Mouse (Mus musculus) forebrain, embryonic 11.5 days (tissue): ENCODE data around the gene Zic4. TPM values are rescaled to one million over a fixed set of nuclear protein-coding genes. Genes with fewer than 3 reads are reported as not detected.

ENCODE experiments used
- ATAC-seq: fragments of 200-750 bp; cut with Nextera tagmentation; replicated peaks from 2 replicates; pipeline ENCODE4 v1.8.0; 2017; ENCODE audit warnings: moderate TSS enrichment; ENCODE audit not compliant: low FRiP score
- DNase-seq: peaks from one replicate; pipeline ENCODE4 v3.0.0-alpha.2; 2017; ENCODE audit warnings: low spot score
- H3K27ac ChIP-seq: fragments of 300-500 bp; sonication (generic); 2 replicates; pipeline ENCODE4 v1.5.1; 2014; ENCODE audit warnings: low read depth, low read length
- H3K27me3 ChIP-seq: fragments of 300-500 bp; sonication (generic); 2 replicates; pipeline ENCODE4 v1.6.1; 2014; ENCODE audit warnings: mild to moderate bottlenecking, low read length, mixed read lengths; ENCODE audit not compliant: control insufficient read depth, insufficient read depth
- H3K36me3 ChIP-seq: fragments of 300-500 bp; sonication (generic); 2 replicates; pipeline ENCODE4 v1.6.1; 2014; ENCODE audit warnings: mild to moderate bottlenecking, low read length, moderate library complexity, mixed read lengths; ENCODE audit not compliant: control insufficient read depth, insufficient read depth
- H3K4me1 ChIP-seq: fragments of 300-500 bp; sonication (generic); replicated peaks from 2 replicates; pipeline ENCODE4 v1.6.1; 2014; ENCODE audit warnings: low read length, mixed read lengths; ENCODE audit not compliant: control insufficient read depth, insufficient read depth
- H3K4me2 ChIP-seq: fragments of 300-500 bp; sonication (generic); 2 replicates; pipeline ENCODE4 v1.6.1; 2014; ENCODE audit warnings: low read depth, mild to moderate bottlenecking, low read length, moderate library complexity, mixed read lengths; ENCODE audit not compliant: severe bottlenecking
- H3K4me3 ChIP-seq: fragments of 300-500 bp; sonication (generic); 2 replicates; pipeline ENCODE4 v1.5.1; 2014; ENCODE audit warnings: low read depth, low read length
- H3K9ac ChIP-seq: fragments of 300-500 bp; sonication (generic); 2 replicates; pipeline ENCODE4 v1.6.1; 2014; ENCODE audit warnings: low read length
- H3K9me3 ChIP-seq: fragments of 300-500 bp; sonication (generic); 2 replicates; pipeline ENCODE4 v1.6.1; 2016; ENCODE audit warnings: low read length, mixed read lengths; ENCODE audit not compliant: control insufficient read depth
- WGBS: fragments of 180-500 bp; shearing (Covaris S2); extraction: QIAGEN DNeasy Blood & Tissue Kit; methylation state at CpG from one replicate; pipeline ENCODE4 v1.1.7; 2014; 5-methylcytosine and 5-hydroxymethylcytosine counted together
- polyA plus RNA-seq: library from polyadenylated mRNA; unstranded; fragments of >200 nt; fragmentation: Nextera tagmentation; extraction: Ambion mirVana; gene quantifications from 2 replicates; pipeline ENCODE4 v1.2.1, GENCODE M21; 2014

Gene Zic4
- polyA plus RNA-seq, 1 experiment from 2014 or later, result 59.5 TPM

DNA sequence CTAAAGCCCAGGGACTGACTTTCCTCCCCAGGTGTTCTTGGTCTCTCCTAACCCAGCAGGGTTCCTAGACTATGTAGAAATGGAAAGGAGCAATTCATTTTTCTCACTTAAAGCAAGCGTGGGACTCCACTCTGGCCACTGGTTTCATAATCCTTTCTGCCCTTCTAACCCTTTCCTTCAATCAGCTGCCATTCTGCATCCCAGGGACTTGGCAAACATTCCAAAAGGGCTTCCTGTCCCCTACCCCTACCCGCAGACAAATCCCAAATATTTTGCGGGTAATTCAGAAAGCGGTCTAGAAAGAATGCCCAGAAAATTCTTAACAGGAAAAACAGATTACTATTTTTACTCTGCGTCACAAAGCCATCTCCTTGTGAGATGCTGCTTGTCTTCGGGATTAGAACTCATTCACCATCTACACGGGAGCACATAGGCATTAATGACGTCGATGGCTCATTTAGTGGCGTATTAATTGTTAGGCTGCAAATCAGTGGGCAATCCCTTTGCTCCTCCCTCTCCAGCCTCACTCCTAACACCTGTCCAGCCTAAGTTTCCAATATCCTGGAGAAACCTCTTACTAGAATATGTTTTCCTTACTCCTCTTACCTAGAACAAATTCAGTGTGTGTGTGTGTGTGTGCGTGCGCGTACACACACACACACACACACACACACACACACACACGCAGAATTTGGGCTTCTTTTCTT lies 33.0 kb downstream of the Zic4 start:
- Histone ChIP-seq H3K4me2 (no peak overlapping the region), H3K36me3 (no peaks in the 10 kb centered on the region), H3K4me1 (peaks cover 6% of the 10 kb centered on the region; the same call in 1 of the 2 replicates), H3K9me3 (no peaks in the 10 kb centered on the region), H3K27ac (peak overlapping the region; percentile 0; the same call in 1 of the 2 replicates), H3K9ac (no peak overlapping the region), H3K27me3 (peaks cover 80% of the 10 kb centered on the region), H3K4me3 (no peak overlapping the region)
- 3% methylated on average over 14 of the region's 14 CpGs for WGBS
- DNase-seq (no peak), ATAC-seq (no peak)

DNA sequence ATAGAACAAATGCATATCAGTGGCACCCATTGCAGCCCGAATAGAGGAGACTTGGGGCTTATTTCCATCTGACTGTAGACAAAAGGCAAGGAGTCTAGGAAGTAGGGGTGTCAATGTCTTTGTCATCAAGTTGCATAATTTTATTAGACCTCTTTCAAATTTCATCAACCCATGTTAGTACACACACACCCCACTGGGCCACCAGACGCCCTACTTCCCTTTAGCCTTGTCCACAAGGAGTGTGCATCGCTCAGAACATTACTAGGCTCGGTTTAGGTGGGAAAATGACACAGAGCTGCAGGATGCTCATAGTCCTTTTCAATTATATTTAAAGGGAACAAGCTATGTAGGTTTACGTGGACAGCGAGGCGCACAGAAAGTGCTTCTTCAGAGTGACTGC lies 37.8 kb downstream of the Zic4 start:
- Histone ChIP-seq H3K27ac (no peak overlapping the region), H3K4me1 (0 out of 2 replicates have a peak, but pooled peaks cover 5% of the 10 kb centered on the region), H3K9me3 (no peaks in the 10 kb centered on the region), H3K4me2 (no peak overlapping the region), H3K27me3 (peaks cover 77% of the 10 kb centered on the region), H3K9ac (no peak overlapping the region), H3K4me3 (no peak overlapping the region), H3K36me3 (no peaks in the 10 kb centered on the region)
- WGBS, result 21% methylated on average over 7 of the region's 7 CpGs
- ATAC-seq, result no peak
- DNase-seq, result no peak

GRCm38 (mm10) chr9:91400482-91401093 lies 38.4 kb downstream of the Zic4 start:
- H3K36me3 ChIP-seq, result no peaks in the 10 kb centered on the region
- no peak overlapping the region for H3K9ac ChIP-seq
- no peak for DNase-seq
- WGBS, result 4% methylated on average over 8 of the region's 8 CpGs
- no peak for ATAC-seq
- no peak overlapping the region for H3K4me3 ChIP-seq
- no peak overlapping the region for H3K27ac ChIP-seq
- H3K27me3 ChIP-seq, result peaks cover 75% of the 10 kb centered on the region
- H3K9me3 ChIP-seq, result no peaks in the 10 kb centered on the region
- H3K4me2 ChIP-seq, result no peak overlapping the region
- 0 out of 2 replicates have a peak, but pooled peaks cover 2% of the 10 kb centered on the region for H3K4me1 ChIP-seq

GRCm38 (mm10) chr9:91401471-91401870 lies 39.3 kb downstream of the Zic4 start:
- H3K4me1 ChIP-seq, result 0 out of 2 replicates have a peak, but pooled peaks cover 2% of the 10 kb centered on the region
- WGBS, result 4% methylated on average over 10 of the region's 10 CpGs
- H3K27ac ChIP-seq, result 0 out of 2 replicates have a peak overlapping the region, but pooled peaks have one; percentile 25
- no peak overlapping the region for H3K9ac ChIP-seq
- no peak overlapping the region for H3K4me3 ChIP-seq
- H3K36me3 ChIP-seq, result no peaks in the 10 kb centered on the region
- no peak overlapping the region for H3K4me2 ChIP-seq
- ATAC-seq (no peak), DNase-seq (peak; percentile 51)
- peaks cover 78% of the 10 kb centered on the region for H3K27me3 ChIP-seq
- no peaks in the 10 kb centered on the region for H3K9me3 ChIP-seq

DNA sequence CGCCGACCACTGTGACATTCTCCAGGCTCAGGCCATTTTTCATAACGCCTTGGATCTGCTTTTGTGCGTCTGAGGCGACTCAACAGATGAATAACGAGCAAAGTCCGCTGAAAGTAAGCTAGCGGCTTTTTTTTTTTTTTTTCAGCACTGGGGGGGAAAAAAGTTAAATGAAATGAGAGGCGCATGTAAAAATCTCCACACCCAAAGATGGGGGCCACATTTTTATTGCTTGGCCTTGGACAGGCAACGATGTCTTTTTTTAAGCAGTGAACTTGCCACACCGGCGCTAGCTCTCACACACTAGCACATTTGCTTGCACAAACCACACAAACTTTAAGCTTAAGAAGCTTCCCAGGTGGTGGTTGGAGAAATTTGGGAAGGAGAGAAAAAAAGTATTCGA lies 42.0 kb downstream of the Zic4 start:
- H3K9ac ChIP-seq, result peak overlapping the region; percentile 39
- DNase-seq (peak; percentile 49), ATAC-seq (no peak)
- no peaks in the 10 kb centered on the region for H3K36me3 ChIP-seq
- H3K4me1 ChIP-seq, result 0 out of 2 replicates have a peak, but pooled peaks cover 2% of the 10 kb centered on the region
- peak overlapping the region; percentile 24; the same call in 1 of the 2 replicates for H3K4me2 ChIP-seq
- H3K27ac ChIP-seq, result peak overlapping the region; percentile 87
- H3K27me3 ChIP-seq, result peaks cover 72% of the 10 kb centered on the region
- H3K4me3 ChIP-seq, result peak overlapping the region; percentile 38; the same call in 1 of the 2 replicates
- 1% methylated on average over 13 of the region's 13 CpGs for WGBS
- H3K9me3 ChIP-seq, result no peaks in the 10 kb centered on the region

- DNase-seq, result peak; percentile 54
- Histone ChIP-seq H3K9me3 (no peaks in the 10 kb centered on the region), H3K4me1 (0 out of 2 replicates have a peak, but pooled peaks cover 2% of the 10 kb centered on the region), H3K36me3 (no peaks in the 10 kb centered on the region), H3K4me3 (peak overlapping the region; percentile 38), H3K9ac (peak overlapping the region; percentile 69), H3K4me2 (peak overlapping the region; percentile 30), H3K27me3 (peaks cover 71% of the 10 kb centered on the region), H3K27ac (peak overlapping the region; percentile 87)
- ATAC-seq, result no peak; the same call in 1 of the 2 replicates
- under 1% methylated on average over 27 of the region's 27 CpGs for WGBS
These were observed 42.9 kb downstream of the Zic4 start for GRCm38 (mm10) chr9:91404905-91405752.

DNA sequence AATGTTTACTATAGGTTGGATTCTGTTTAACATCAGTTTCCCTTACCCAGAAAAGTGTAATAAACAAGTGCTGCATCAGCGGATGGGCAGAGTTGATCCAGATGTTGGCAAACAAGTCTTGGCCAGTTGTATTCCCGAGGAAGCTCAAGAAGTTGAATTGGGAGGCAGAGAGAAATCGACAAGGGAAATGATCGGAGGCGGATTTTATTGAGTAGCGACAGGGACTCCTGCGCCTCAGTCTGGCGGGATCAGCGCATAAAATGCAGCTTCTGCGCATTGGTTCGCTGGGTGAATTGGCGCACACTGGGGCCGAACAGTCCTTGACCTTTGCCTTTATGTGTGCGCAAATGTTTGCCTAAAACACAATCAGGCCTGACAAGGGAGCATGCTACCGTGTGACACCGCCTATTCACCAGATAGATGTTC lies 43.6 kb downstream of the Zic4 start:
- Histone ChIP-seq H3K4me3 (peak overlapping the region; percentile 38), H3K9ac (peak overlapping the region; percentile 69), H3K9me3 (no peaks in the 10 kb centered on the region), H3K4me1 (0 out of 2 replicates have a peak, but pooled peaks cover 2% of the 10 kb centered on the region), H3K4me2 (peak overlapping the region; percentile 30), H3K36me3 (no peaks in the 10 kb centered on the region), H3K27me3 (peaks cover 68% of the 10 kb centered on the region), H3K27ac (peak overlapping the region; percentile 87)
- ATAC-seq, result peak; percentile 35
- under 1% methylated on average over 16 of the region's 16 CpGs for WGBS
- DNase-seq, result peak; percentile 63

DNA sequence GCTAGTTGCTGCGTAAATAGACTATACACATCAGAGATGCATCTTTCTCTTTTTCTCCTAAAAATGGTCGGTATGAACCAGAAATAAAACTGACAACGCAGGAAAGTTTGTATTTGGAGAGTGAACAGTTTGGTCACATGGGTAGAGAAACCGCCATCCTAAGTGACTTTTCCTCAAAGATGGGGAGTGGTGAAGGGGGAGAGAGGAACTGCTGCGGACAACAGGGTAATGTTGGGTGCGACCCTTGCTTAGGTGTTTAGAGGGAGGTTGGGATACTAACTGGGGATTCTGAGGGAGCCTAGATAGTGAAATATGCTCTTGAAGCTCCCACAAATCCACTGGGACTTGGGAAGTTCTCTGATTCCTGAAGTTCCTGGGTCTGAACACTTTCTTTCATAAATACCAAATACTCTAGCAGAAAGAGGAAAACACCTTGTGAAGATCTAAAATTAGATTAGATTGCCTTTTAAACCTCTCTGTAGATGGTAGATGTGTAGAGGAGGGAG lies 44.1 kb downstream of the Zic4 start:
- Histone ChIP-seq H3K36me3 (no peaks in the 10 kb centered on the region), H3K27me3 (peaks cover 63% of the 10 kb centered on the region), H3K4me2 (peak overlapping the region; percentile 30; the same call in 1 of the 2 replicates), H3K27ac (peak overlapping the region; percentile 87; the same call in 1 of the 2 replicates), H3K4me1 (0 out of 2 replicates have a peak, but pooled peaks cover 2% of the 10 kb centered on the region), H3K9ac (peak overlapping the region; percentile 69), H3K4me3 (peak overlapping the region; percentile 38), H3K9me3 (no peaks in the 10 kb centered on the region)
- DNase-seq, result no peak
- WGBS, result 1% methylated on average over 6 of the region's 6 CpGs
- ATAC-seq, result no peak
